Mouse (Mus musculus) heart, adult 2 months (tissue): ENCODE results near the gene Myo1d.

Experiments
- CTCF ChIP-seq: fragments of 200-600 bp; IDR thresholded peaks from 2 replicates; pipeline ENCODE4 v1.8.1; 2022; ENCODE audit warnings: antibody characterized with exemption, mild to moderate bottlenecking, moderate library complexity
- POLR2A ChIP-seq: fragments of 200-500 bp; IDR thresholded peaks from 2 replicates; pipeline ENCODE4 v1.6.1; 2011; ENCODE audit warnings: mild to moderate bottlenecking, low read depth, low read length, control low read depth; ENCODE audit not compliant: insufficient read depth

GRCm38 (mm10) chr11:80521148-80521547, 258.7 kb downstream of the Myo1d start:
- no peak for TF ChIP-seq CTCF
- TF ChIP-seq POLR2A: no peak
